13 mouse cellular contexts compared by ENCODE assay signal in the genomic region with DNA sequence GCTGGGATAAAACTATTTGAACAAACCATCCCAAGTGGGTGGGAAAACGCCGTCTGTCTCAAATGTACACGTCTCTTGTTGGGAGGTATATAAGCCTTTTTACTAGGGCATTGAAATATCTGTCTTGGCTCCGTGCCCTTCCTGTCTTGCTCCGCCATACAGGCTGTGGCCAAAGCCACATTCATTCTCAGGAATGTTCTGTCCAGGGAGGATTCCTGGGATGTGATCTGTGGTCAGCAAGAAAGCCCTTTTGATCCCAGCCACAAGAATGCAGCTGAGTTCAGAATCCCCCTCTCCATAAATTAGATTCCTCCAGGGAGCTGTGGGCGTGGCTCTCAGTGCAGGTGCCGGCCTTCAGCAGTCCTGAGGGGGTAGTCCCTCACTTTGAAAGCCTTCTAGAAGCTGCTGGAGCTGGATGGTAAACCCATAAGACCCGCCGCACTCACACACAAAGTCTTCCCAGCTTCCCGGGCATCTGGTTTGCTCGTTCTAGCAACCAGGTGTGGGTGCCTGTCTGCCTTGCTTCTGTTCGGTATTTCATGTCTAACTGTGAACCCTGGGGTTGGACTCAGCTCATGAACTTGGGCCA.
A peak's percentile ranks its signal among the peaks of the same experiment; 100 is the strongest.
DNase-seq lines count a peak whose midpoint lies in the region; ATAC-seq and TF ChIP-seq lines count a peak whose summit lies in the region.
"Had no signal": no experiment of that assay in that cellular context is flagged by ENCODE, and none has a peak within 500 bp of the region (broad histone marks: within the 10 kb centered on the region; RNA-seq: fewer than 3 reads in every experiment).

No protein-coding gene starts in this region.

- no peaks in the 10 kb centered on the region for H3K27me3 ChIP-seq in kidney, embryonic 16.5 days (ENCODE audit: insufficient read depth, low read length)
- H3K27me3 ChIP-seq in stomach, embryonic 16.5 days (ENCODE audit: control insufficient read depth, insufficient read depth, low read length) = no peaks in the 10 kb centered on the region
- H3K27me3 ChIP-seq in stomach, postnatal 0 days (ENCODE audit: control insufficient read depth, insufficient read depth, low read length) = no peaks in the 10 kb centered on the region

- no peaks in the 10 kb centered on the region for H3K36me3 ChIP-seq in kidney, embryonic 16.5 days (ENCODE audit: insufficient read depth, low read length)
- no peaks in the 10 kb centered on the region for H3K36me3 ChIP-seq in stomach, embryonic 16.5 days (ENCODE audit: control insufficient read depth, insufficient read depth, low read length)
- no peaks in the 10 kb centered on the region for H3K36me3 ChIP-seq in stomach, postnatal 0 days (ENCODE audit: control insufficient read depth, insufficient read depth, low read length)

- TF ChIP-seq CTCF in stomach, postnatal 0 days (IDR thresholded peaks at IDR 0.05; ENCODE audit: low read depth) = no peak

- TF ChIP-seq EP300 in stomach, postnatal 0 days (optimal IDR thresholded peaks at IDR 0.05) = no peak

- H3K4me3 ChIP-seq in kidney, embryonic 16.5 days (ENCODE audit: low read length) = no peak overlapping the region
- no peak overlapping the region for H3K4me3 ChIP-seq in stomach, embryonic 16.5 days (replicated peaks; ENCODE audit: low read length)
- H3K4me3 ChIP-seq in stomach, postnatal 0 days (ENCODE audit: low read depth, low read length) = no peak overlapping the region
- H3K4me3 ChIP-seq: layer of hippocampus, adult 2 months had no signal

- WGBS in kidney, embryonic 16.5 days = 53% methylated on average over 12 of the region's 12 CpGs
- 56% methylated on average over 12 of the region's 12 CpGs for WGBS in stomach, embryonic 16.5 days
- WGBS in stomach, postnatal 0 days = 52% methylated on average over 12 of the region's 12 CpGs

- peak; percentile 20 for DNase-seq in embryo, embryonic 10 days (ENCODE audit: low spot score)
- no peak for DNase-seq in embryo, embryonic 11 days
- no peak for DNase-seq in kidney, adult 11 months
- DNase-seq in stomach, postnatal 0 days (ENCODE audit: low spot score) = no peak
- no peak for DNase-seq in ovary, postnatal 14 days (ENCODE audit: low spot score)
- DNase-seq in gastrocnemius, adult 8-10 months (ENCODE audit: low spot score in 2 of 2) = no peak
- DNase-seq: cerebellum, postnatal 10 days; right cerebral cortex, postnatal 4 days had no signal

- H3K4me2 ChIP-seq in kidney, embryonic 16.5 days (replicated peaks; ENCODE audit: low read depth, low read length) = no peak overlapping the region
- no peak overlapping the region for H3K4me2 ChIP-seq in stomach, embryonic 16.5 days (ENCODE audit: low read depth, low read length)
- no peak overlapping the region for H3K4me2 ChIP-seq in stomach, postnatal 0 days (replicated peaks; ENCODE audit: low read depth)

- no peak overlapping the region for H3K9ac ChIP-seq in kidney, embryonic 16.5 days (replicated peaks; ENCODE audit: low read length)
- no peak overlapping the region for H3K9ac ChIP-seq in stomach, embryonic 16.5 days (ENCODE audit: low read length)
- H3K9ac ChIP-seq in stomach, postnatal 0 days (ENCODE audit: low read length) = no peak overlapping the region

- ATAC-seq in kidney, embryonic 16.5 days (ENCODE audit: low FRiP score, low TSS enrichment) = peak; percentile 76; the same call in 1 of the 2 replicates
- ATAC-seq in stomach, embryonic 16.5 days (ENCODE audit: insufficient read depth, low FRiP score) = no peak
- ATAC-seq in stomach, postnatal 0 days (ENCODE audit: low FRiP score, low TSS enrichment) = no peak
- ATAC-seq: hindbrain, postnatal 0 days had no signal

- H3K9me3 ChIP-seq in kidney, embryonic 16.5 days (ENCODE audit: low read length) = no peaks in the 10 kb centered on the region
- H3K9me3 ChIP-seq in stomach, embryonic 16.5 days (replicated peaks; ENCODE audit: control insufficient read depth, low read length) = no peaks in the 10 kb centered on the region
- no peaks in the 10 kb centered on the region for H3K9me3 ChIP-seq in stomach, postnatal 0 days (ENCODE audit: control insufficient read depth, low read length)

- peaks cover 11% of the 10 kb centered on the region for H3K4me1 ChIP-seq in kidney, embryonic 16.5 days (ENCODE audit: insufficient read depth, low read length)
- peaks cover 7% of the 10 kb centered on the region; the same call in 1 of the 2 replicates for H3K4me1 ChIP-seq in stomach, embryonic 16.5 days (ENCODE audit: control insufficient read depth, insufficient read depth, low read length)
- no peaks in the 10 kb centered on the region for H3K4me1 ChIP-seq in stomach, postnatal 0 days (replicated peaks; ENCODE audit: control insufficient read depth, insufficient read depth)

- H3K27ac ChIP-seq in kidney, embryonic 16.5 days (ENCODE audit: low read length) = no peak overlapping the region
- 0 out of 2 replicates have a peak overlapping the region, but pooled peaks have one; percentile 3 for H3K27ac ChIP-seq in stomach, embryonic 16.5 days (ENCODE audit: low read length)
- H3K27ac ChIP-seq in stomach, postnatal 0 days (replicated peaks) = no peak overlapping the region
- H3K27ac ChIP-seq: hindbrain, postnatal 0 days; layer of hippocampus, adult 2 months; macrophage had no signal
